Mouse (Mus musculus): ENCODE results near the gene Lamtor4. TPM values are rescaled to one million over a fixed set of nuclear protein-coding genes. Genes with fewer than 3 reads are reported as not detected.

The Lamtor4 gene
- polyA plus RNA-seq, 1 experiment from 2014 or later: 42.5 TPM

- H3K36me3 ChIP-seq: peaks cover 44% of the 10 kb centered on the region
These were observed 18.9 kb downstream of the Lamtor4 start for GRCm38 (mm10) chr5:138274186-138274585.

DNA sequence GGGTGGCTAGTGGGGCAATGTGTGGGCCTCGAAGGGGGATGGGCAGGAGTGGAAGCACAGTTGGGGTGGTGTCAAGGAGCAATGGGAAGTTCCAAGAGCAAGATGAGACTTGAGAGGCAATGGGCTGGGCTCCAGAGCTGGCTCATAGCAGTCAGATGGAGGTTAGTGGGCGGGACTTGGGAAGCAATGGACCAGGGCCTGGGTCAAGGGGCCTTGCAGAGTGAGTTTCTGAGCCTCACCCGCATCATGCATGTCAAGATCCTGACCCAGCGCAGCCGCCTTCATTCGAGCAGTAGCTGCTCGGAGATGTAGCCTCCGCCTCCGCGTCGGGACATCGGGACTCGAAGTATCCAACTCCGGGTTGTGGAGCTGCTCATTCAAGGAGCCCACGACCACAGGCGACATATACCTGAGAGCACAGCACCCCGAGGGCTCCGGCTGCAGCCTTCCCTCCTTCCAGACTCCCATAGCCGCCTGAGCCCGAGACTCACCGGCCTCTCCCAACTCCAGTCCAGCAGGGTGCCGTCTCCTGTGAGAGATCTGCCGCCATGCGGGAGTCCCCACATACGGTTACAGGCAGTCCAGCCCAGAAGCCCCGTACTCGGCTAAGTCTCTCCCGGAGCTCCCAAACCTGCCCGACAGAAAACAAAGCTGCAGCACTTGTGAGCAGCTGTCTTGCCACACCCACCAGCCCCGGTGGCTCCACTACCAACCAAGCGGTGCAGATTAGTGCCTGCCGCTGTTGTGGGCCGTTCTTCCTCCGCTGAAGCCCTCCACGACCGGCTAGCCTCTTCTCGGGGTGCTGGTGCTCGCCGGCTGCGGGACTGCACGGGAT, 20.2 kb downstream of the Lamtor4 start:
- H3K36me3 ChIP-seq: peaks cover 44% of the 10 kb centered on the region
- 24% methylated on average over 41 of the region's 41 CpGs for WGBS
- peak overlapping the region; percentile 52 for H3K4me2 ChIP-seq
- H3K27me3 ChIP-seq: peaks cover 9% of the 10 kb centered on the region
- H3K27ac ChIP-seq: peak overlapping the region; percentile 36; the same call in 1 of the 2 replicates
- H3K9me3 ChIP-seq: peaks cover 2% of the 10 kb centered on the region; the same call in 1 of the 2 replicates
- peak overlapping the region; percentile 44 for H3K9ac ChIP-seq (replicated peaks)
- peak overlapping the region; percentile 22 for H3K4me3 ChIP-seq (replicated peaks)
- ATAC-seq (ENCODE audit: insufficient number of reproducible peaks, insufficient read depth, low FRiP score, low TSS enrichment, low read depth): no peak
- H3K4me1 ChIP-seq (replicated peaks): peaks cover 63% of the 10 kb centered on the region

More at GRCm38 (mm10) chr5:138274186-138274585, 18.9 kb downstream of the Lamtor4 start:
- Histone ChIP-seq H3K9ac (replicated peaks) (no peak overlapping the region), H3K27me3 (peaks cover 9% of the 10 kb centered on the region), H3K4me1 (replicated peaks) (peaks cover 62% of the 10 kb centered on the region), H3K4me3 (replicated peaks) (no peak overlapping the region), H3K9me3 (no peaks in the 10 kb centered on the region), H3K27ac (no peak overlapping the region), H3K4me2 (no peak overlapping the region)
- ATAC-seq (ENCODE audit: insufficient number of reproducible peaks, insufficient read depth, low FRiP score, low TSS enrichment, low read depth): no peak
- 82% methylated on average over 8 of the region's 8 CpGs for WGBS

DNA sequence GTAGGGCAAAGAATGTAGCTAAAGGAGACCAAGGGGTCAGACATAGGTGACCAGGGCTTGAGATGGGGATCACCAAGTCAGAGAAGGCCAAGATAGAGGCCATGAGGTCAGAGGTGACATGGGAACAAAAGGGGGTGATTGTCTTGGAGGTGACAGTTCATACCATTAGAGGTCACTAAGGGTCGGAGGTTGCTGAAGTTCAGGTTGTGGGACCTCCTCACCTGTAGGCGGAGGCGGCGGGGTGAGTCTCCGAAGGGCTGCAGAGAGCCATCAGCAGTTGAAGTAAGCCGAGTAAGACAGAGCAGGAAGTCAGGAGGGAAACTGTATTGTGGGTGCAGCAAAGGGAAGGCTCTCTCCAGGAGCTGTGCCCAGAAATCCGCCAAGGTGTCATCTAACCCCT, 22.7 kb downstream of the Lamtor4 start:
- Histone ChIP-seq H3K9me3 (peaks cover 8% of the 10 kb centered on the region), H3K4me3 (replicated peaks) (peak overlapping the region; percentile 74), H3K4me1 (replicated peaks) (peaks cover 48% of the 10 kb centered on the region), H3K36me3 (peaks cover 44% of the 10 kb centered on the region), H3K27ac (no peak overlapping the region), H3K27me3 (0 out of 2 replicates have a peak, but pooled peaks cover 4% of the 10 kb centered on the region), H3K9ac (replicated peaks) (no peak overlapping the region; the same call in 1 of the 2 replicates), H3K4me2 (peak overlapping the region; percentile 93)
- 86% methylated on average over 7 of the region's 7 CpGs for WGBS
- no peak for ATAC-seq (ENCODE audit: insufficient number of reproducible peaks, insufficient read depth, low FRiP score, low TSS enrichment, low read depth)

GRCm38 (mm10) chr5:138279585-138280424, 24.5 kb downstream of the Lamtor4 start, which contains the start of the genes Gm43720, Gpc2 and Stag3:
Gm43720 (minus strand) TSS chr5:138279958.
Gpc2 (minus strand) TSS chr5:138280005.
Stag3 (plus strand) TSS chr5:138280240.
- Histone ChIP-seq H3K4me3 (replicated peaks) (peak within 1 kb of the TSS; percentile 74), H3K4me1 (replicated peaks) (peaks cover 42% of the 10 kb centered on the region), H3K27me3 (0 out of 2 replicates have a peak, but pooled peaks cover 4% of the 10 kb centered on the region), H3K4me2 (peak within 1 kb of the TSS; percentile 93), H3K27ac (peak within 1 kb of the TSS; percentile 76), H3K9me3 (peaks cover 8% of the 10 kb centered on the region), H3K36me3 (peaks cover 35% of the 10 kb centered on the region), H3K9ac (replicated peaks) (peak within 1 kb of the TSS; percentile 81)
- ATAC-seq (ENCODE audit: insufficient number of reproducible peaks, insufficient read depth, low FRiP score, low TSS enrichment, low read depth): peak; percentile 99
- WGBS: under 1% methylated on average over 56 of the region's 56 CpGs

DNA sequence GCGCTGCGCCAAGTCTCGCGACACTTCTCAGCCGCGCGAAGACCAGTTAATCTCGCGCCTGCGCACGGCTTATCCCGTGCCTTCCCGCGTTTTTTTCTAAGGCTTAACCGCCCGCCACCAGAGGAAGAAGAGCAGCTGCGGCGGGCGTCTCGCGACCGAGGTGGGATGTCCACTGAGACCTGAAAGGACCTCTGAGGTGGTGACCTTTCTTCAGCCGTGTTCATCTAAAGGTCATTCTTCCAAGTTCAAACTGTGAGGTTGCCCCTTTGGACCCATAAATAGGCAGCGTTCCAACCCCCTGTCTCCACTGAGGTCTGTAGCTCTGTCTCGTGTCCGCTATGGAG, 25.1 kb downstream of the Lamtor4 start:
- 25% methylated on average over 26 of the region's 26 CpGs for WGBS

GRCm38 (mm10) chr5:138280829-138281228, 25.5 kb downstream of the Lamtor4 start:
- Histone ChIP-seq H3K27me3 (0 out of 2 replicates have a peak, but pooled peaks cover 4% of the 10 kb centered on the region), H3K4me2 (no peak overlapping the region), H3K4me3 (replicated peaks) (no peak overlapping the region), H3K4me1 (replicated peaks) (peaks cover 32% of the 10 kb centered on the region), H3K9me3 (peaks cover 8% of the 10 kb centered on the region), H3K27ac (no peak overlapping the region), H3K36me3 (peaks cover 25% of the 10 kb centered on the region), H3K9ac (replicated peaks) (no peak overlapping the region)
- no peak for ATAC-seq (ENCODE audit: insufficient number of reproducible peaks, insufficient read depth, low FRiP score, low TSS enrichment, low read depth)
- 89% methylated on average over 15 of the region's 15 CpGs for WGBS

More for the DNA sequence above, 25.1 kb downstream of the Lamtor4 start:
- Histone ChIP-seq H3K27me3 (0 out of 2 replicates have a peak, but pooled peaks cover 4% of the 10 kb centered on the region), H3K4me3 (replicated peaks) (peak overlapping the region; percentile 74), H3K36me3 (peaks cover 29% of the 10 kb centered on the region), H3K9ac (replicated peaks) (no peak overlapping the region), H3K4me1 (replicated peaks) (peaks cover 37% of the 10 kb centered on the region), H3K27ac (no peak overlapping the region), H3K4me2 (peak overlapping the region; percentile 93), H3K9me3 (peaks cover 8% of the 10 kb centered on the region)
- ATAC-seq (ENCODE audit: insufficient number of reproducible peaks, insufficient read depth, low FRiP score, low TSS enrichment, low read depth): no peak

DNA sequence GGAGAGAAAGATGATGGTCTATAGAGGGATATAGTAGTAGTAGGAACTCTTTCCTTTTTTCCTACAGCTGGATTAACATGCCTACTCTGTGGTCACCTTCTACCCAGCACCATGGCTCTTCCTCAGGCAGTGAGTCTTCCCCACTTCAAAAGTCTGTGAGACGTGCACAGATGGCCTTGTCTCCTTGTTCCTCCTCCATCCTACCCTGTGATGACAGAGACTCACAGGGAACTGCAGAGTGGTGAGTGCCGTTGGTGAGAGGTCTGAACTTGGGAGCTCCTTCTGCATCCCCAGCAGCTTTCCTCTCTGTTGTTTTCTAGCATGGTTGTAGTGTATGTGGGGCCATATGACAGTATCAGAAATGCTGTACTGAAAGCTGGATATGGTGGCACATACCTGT, 26.5 kb downstream of the Lamtor4 start:
- Histone ChIP-seq H3K4me3 (replicated peaks) (no peak overlapping the region), H3K9me3 (peaks cover 8% of the 10 kb centered on the region), H3K4me2 (no peak overlapping the region), H3K27me3 (0 out of 2 replicates have a peak, but pooled peaks cover 4% of the 10 kb centered on the region), H3K36me3 (peaks cover 15% of the 10 kb centered on the region), H3K27ac (no peak overlapping the region), H3K4me1 (replicated peaks) (peaks cover 23% of the 10 kb centered on the region), H3K9ac (replicated peaks) (no peak overlapping the region)
- 72% methylated on average over 2 of the region's 2 CpGs for WGBS
- no peak for ATAC-seq (ENCODE audit: insufficient number of reproducible peaks, insufficient read depth, low FRiP score, low TSS enrichment, low read depth)

DNA sequence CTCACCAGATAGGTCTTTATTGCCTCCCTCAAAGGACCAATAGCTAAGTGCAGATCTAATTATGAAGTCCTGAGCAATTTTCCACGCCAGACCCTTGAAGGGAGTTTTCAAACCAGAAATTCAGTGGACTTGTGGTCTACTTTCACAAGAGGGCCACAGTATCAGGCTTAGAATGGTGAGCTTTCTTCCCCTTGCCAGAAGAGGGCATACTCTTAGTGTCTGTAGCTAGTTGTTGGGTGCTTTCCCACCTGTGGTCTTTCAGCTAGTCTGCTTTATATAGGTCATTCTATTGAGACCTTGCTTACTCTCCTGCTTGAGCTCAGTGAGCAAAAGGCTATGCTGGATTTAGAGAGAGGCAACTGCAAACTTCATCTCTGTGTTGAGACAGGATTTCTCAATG, 28.3 kb downstream of the Lamtor4 start:
- Histone ChIP-seq H3K27me3 (0 out of 2 replicates have a peak, but pooled peaks cover 4% of the 10 kb centered on the region), H3K27ac (no peak overlapping the region), H3K36me3 (no peaks in the 10 kb centered on the region), H3K4me1 (replicated peaks) (peaks cover 7% of the 10 kb centered on the region), H3K9me3 (peaks cover 8% of the 10 kb centered on the region), H3K9ac (replicated peaks) (no peak overlapping the region), H3K4me2 (no peak overlapping the region), H3K4me3 (replicated peaks) (no peak overlapping the region)
- ATAC-seq (ENCODE audit: insufficient number of reproducible peaks, insufficient read depth, low FRiP score, low TSS enrichment, low read depth): no peak
- 57% methylated on average over 1 of the region's 1 CpGs for WGBS

DNA sequence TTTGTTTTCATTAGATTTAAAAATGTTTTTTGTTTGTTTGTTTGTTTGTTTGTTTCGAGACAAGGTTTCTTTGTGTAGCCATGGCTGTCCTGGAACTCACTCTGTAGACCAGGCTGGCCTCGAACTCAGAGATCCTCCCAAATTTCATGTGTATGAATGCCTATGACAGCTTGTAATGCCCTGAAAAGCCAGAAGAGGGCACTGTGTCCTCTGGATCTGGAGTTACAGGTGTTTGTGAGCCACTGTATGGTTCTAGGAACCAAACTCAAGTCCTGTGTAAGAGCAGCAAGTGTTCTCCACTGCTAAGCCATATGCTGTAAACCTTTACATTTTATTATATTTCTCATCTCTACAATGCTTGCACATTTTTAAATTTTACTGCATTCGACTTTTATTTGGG, 32.6 kb downstream of the Lamtor4 start:
- Histone ChIP-seq H3K9me3 (no peaks in the 10 kb centered on the region), H3K36me3 (no peaks in the 10 kb centered on the region), H3K9ac (replicated peaks) (no peak overlapping the region), H3K4me3 (replicated peaks) (no peak overlapping the region), H3K27ac (no peak overlapping the region), H3K4me1 (replicated peaks) (no peaks in the 10 kb centered on the region), H3K4me2 (no peak overlapping the region), H3K27me3 (no peaks in the 10 kb centered on the region)
- WGBS: 83% methylated on average over 3 of the region's 3 CpGs
- no peak for ATAC-seq (ENCODE audit: insufficient number of reproducible peaks, insufficient read depth, low FRiP score, low TSS enrichment, low read depth)

GRCm38 (mm10) chr5:138291638-138292037, 36.4 kb downstream of the Lamtor4 start:
- H3K4me1 ChIP-seq (replicated peaks): no peaks in the 10 kb centered on the region
- no peaks in the 10 kb centered on the region for H3K27me3 ChIP-seq
- H3K36me3 ChIP-seq: no peaks in the 10 kb centered on the region
- WGBS: 75% methylated on average over 1 of the region's 1 CpGs
- H3K4me3 ChIP-seq (replicated peaks): no peak overlapping the region
- H3K9me3 ChIP-seq: no peaks in the 10 kb centered on the region
- no peak for ATAC-seq (ENCODE audit: insufficient number of reproducible peaks, insufficient read depth, low FRiP score, low TSS enrichment, low read depth)
- no peak overlapping the region for H3K4me2 ChIP-seq
- no peak overlapping the region for H3K27ac ChIP-seq
- H3K9ac ChIP-seq (replicated peaks): no peak overlapping the region

- no peak for ATAC-seq (ENCODE audit: insufficient number of reproducible peaks, insufficient read depth, low FRiP score, low TSS enrichment, low read depth)
- H3K4me2 ChIP-seq: no peak overlapping the region
- H3K27ac ChIP-seq: no peak overlapping the region
These were observed 38.9 kb downstream of the Lamtor4 start for GRCm38 (mm10) chr5:138294158-138294557.

More at GRCm38 (mm10) chr5:138294158-138294557, 38.9 kb downstream of the Lamtor4 start:
- Histone ChIP-seq H3K9me3 (no peaks in the 10 kb centered on the region), H3K4me3 (replicated peaks) (no peak overlapping the region), H3K27me3 (no peaks in the 10 kb centered on the region), H3K4me1 (replicated peaks) (no peaks in the 10 kb centered on the region), H3K9ac (replicated peaks) (no peak overlapping the region), H3K36me3 (no peaks in the 10 kb centered on the region)

Data from limb, embryonic 12.5 days (tissue).